In genomic region chr6:135102736-135103303, GRCm38 (mm10) we compare ENCODE assay signal across 32 mouse cellular contexts. TPM values are rescaled to one million over a fixed set of nuclear protein-coding genes. Genes with fewer than 3 reads are reported as not detected.
DNase-seq lines count a peak whose midpoint lies in the region; ATAC-seq and TF ChIP-seq lines count a peak whose summit lies in the region.
"Had no signal": no experiment of that assay in that cellular context is flagged by ENCODE, and none has a peak within 500 bp of the region (broad histone marks: within the 10 kb centered on the region; RNA-seq: fewer than 3 reads in every experiment).

No protein-coding gene starts in this region.

- no peaks in the 10 kb centered on the region for H3K9me3 ChIP-seq in lung, postnatal 0 days (ENCODE audit: low read length)
- H3K9me3 ChIP-seq: embryonic facial prominence, embryonic 13.5 days; forebrain, embryonic 13.5 days; hindbrain, embryonic 10.5 days; intestine, embryonic 15.5 days; kidney, embryonic 15.5 days; limb, embryonic 15.5 days; liver, embryonic 15.5 days; midbrain, embryonic 12.5 days; stomach, embryonic 15.5 days had no signal

- no peak for TF ChIP-seq EP300 in lung, postnatal 0 days (IDR thresholded peaks at IDR 0.05)

- TF ChIP-seq CTCF in kidney, adult 2 months (conservative IDR thresholded peaks at IDR 0.05; ENCODE audit: insufficient read depth, insufficient read length, low read depth, low read length): no peak
- no peak for TF ChIP-seq CTCF in lung, postnatal 0 days (IDR thresholded peaks at IDR 0.05)
- no peak for TF ChIP-seq CTCF in lung, adult 2 months (IDR thresholded peaks at IDR 0.05; ENCODE audit: insufficient read depth, low read length)

- no peaks in the 10 kb centered on the region for H3K4me1 ChIP-seq in kidney, adult 2 months (ENCODE audit: control insufficient read depth, insufficient read depth, low read length)
- H3K4me1 ChIP-seq in lung, postnatal 0 days (ENCODE audit: insufficient read depth, low read depth, low read length): no peaks in the 10 kb centered on the region
- H3K4me1 ChIP-seq in lung, adult 2 months (ENCODE audit: control insufficient read depth, insufficient read depth, low read length): no peaks in the 10 kb centered on the region
- H3K4me1 ChIP-seq: forebrain, embryonic 13.5 days; intestine, embryonic 15.5 days; limb, embryonic 15.5 days; liver, embryonic 15.5 days; stomach, embryonic 15.5 days had no signal

- no peaks in the 10 kb centered on the region for H3K27me3 ChIP-seq in kidney, adult 2 months (replicated peaks; ENCODE audit: control insufficient read depth, insufficient read depth, low read length)
- H3K27me3 ChIP-seq in lung, postnatal 0 days (replicated peaks; ENCODE audit: insufficient read depth, low read length): no peaks in the 10 kb centered on the region
- H3K27me3 ChIP-seq: forebrain, embryonic 13.5 days; intestine, embryonic 15.5 days; limb, embryonic 15.5 days; stomach, embryonic 15.5 days had no signal

- H3K27ac ChIP-seq in kidney, adult 2 months (ENCODE audit: insufficient read depth, low read depth, low read length): no peak overlapping the region
- H3K27ac ChIP-seq in lung, postnatal 0 days (ENCODE audit: low read length): no peak overlapping the region
- H3K27ac ChIP-seq: embryonic facial prominence, embryonic 13.5 days; forebrain, embryonic 13.5 days; hindbrain, embryonic 10.5 days; intestine, embryonic 15.5 days; kidney, embryonic 15.5 days; limb, embryonic 15.5 days; liver, embryonic 15.5 days; midbrain, embryonic 12.5 days; stomach, embryonic 15.5 days had no signal

- 61% methylated on average over 5 of the region's 5 CpGs for WGBS in kidney, adult 2 months
- WGBS in lung, postnatal 0 days: 57% methylated on average over 5 of the region's 5 CpGs
- WGBS in lung, adult 2 months: 52% methylated on average over 5 of the region's 5 CpGs

- no peaks in the 10 kb centered on the region for H3K36me3 ChIP-seq in kidney, adult 2 months (ENCODE audit: control insufficient read depth, insufficient read depth, low read length)
- H3K36me3 ChIP-seq in lung, postnatal 0 days (ENCODE audit: insufficient read depth, low read length): no peaks in the 10 kb centered on the region
- H3K36me3 ChIP-seq: embryonic facial prominence, embryonic 13.5 days; hindbrain, embryonic 10.5 days; intestine, embryonic 15.5 days; kidney, embryonic 15.5 days; limb, embryonic 15.5 days; liver, embryonic 15.5 days; midbrain, embryonic 12.5 days; stomach, embryonic 15.5 days had no signal

- H3K4me2 ChIP-seq in lung, postnatal 0 days (replicated peaks; ENCODE audit: low read depth, low read length): no peak overlapping the region
- H3K4me2 ChIP-seq: embryonic facial prominence, embryonic 13.5 days; forebrain, embryonic 13.5 days; intestine, embryonic 15.5 days; kidney, embryonic 15.5 days; limb, embryonic 15.5 days; liver, embryonic 15.5 days; midbrain, embryonic 12.5 days; stomach, embryonic 15.5 days had no signal

- H3K4me3 ChIP-seq in kidney, adult 2 months (ENCODE audit: insufficient read depth, low read depth, low read length): no peak overlapping the region
- no peak overlapping the region for H3K4me3 ChIP-seq in lung, postnatal 0 days (ENCODE audit: low read depth, low read length)
- H3K4me3 ChIP-seq in lung, adult 2 months (replicated peaks; ENCODE audit: extremely low read depth, low read depth, low read length): no peak overlapping the region
- H3K4me3 ChIP-seq: embryonic facial prominence, embryonic 13.5 days; erythroblast, embryonic 14.5 days; forebrain, embryonic 13.5 days; hindbrain, embryonic 10.5 days; intestine, embryonic 15.5 days; kidney, embryonic 15.5 days; limb, embryonic 15.5 days; liver, embryonic 15.5 days; midbrain, embryonic 12.5 days; stomach, embryonic 15.5 days had no signal

- peak; percentile 32; the same call in 1 of the 2 replicates for ATAC-seq in lung, postnatal 0 days
- ATAC-seq: forebrain, embryonic 13.5 days; hindbrain, embryonic 16.5 days; intestine, embryonic 15.5 days had no signal

- DNase-seq in adrenal gland, adult 8-10 months: peak; percentile 30
- DNase-seq in adrenal gland, adult 18-20 months (ENCODE audit: low spot score in 2 of 2): no peak
- DNase-seq in kidney, adult 2 months: peak; percentile 4
- no peak for DNase-seq in kidney, adult 11 months
- DNase-seq in lung, postnatal 0 days (ENCODE audit: low spot score): peak; percentile 48
- no peak for DNase-seq in lung, adult 2 months
- DNase-seq in adrenal gland, postnatal 36 days: peak; percentile 18 to 19
- no peak for DNase-seq in testis, postnatal 10 days (ENCODE audit: low spot score)
- DNase-seq: cerebellum, adult 18-20 months; cerebellum, postnatal 25 days; embryo, embryonic 11 days; left cerebral cortex, postnatal 4 days; thymus, adult 18-20 months; thymus, postnatal 36 days had no signal

- H3K9ac ChIP-seq in lung, postnatal 0 days (replicated peaks; ENCODE audit: low read depth): no peak overlapping the region
- H3K9ac ChIP-seq: embryonic facial prominence, embryonic 13.5 days; forebrain, embryonic 13.5 days; intestine, embryonic 15.5 days; kidney, embryonic 15.5 days; limb, embryonic 15.5 days; liver, embryonic 15.5 days; midbrain, embryonic 12.5 days; stomach, embryonic 15.5 days had no signal

- TF ChIP-seq POLR2A in kidney, adult 2 months (IDR thresholded peaks at IDR 0.05; ENCODE audit: low read depth, low read length): no peak
- TF ChIP-seq POLR2A in lung, adult 2 months (IDR thresholded peaks at IDR 0.05; ENCODE audit: borderline replicate concordance, extremely low read depth, low read depth, low read length): no peak

RNA-seq across cellular contexts. Expression of gene Gprc5d, which starts 15.3 kb away (rescaled TPM):
- total RNA-seq in adrenal gland, adult 8-10 months (2022): not detected
- total RNA-seq in adrenal gland, adult 18-20 months (2021): not detected
- polyA plus RNA-seq in kidney, adult 2 months (2012; rRNA removed): 0.09 and 0.19 TPM in 2 replicates
- polyA plus RNA-seq in lung, postnatal 0 days (2015; fragmentation: Nextera tagmentation; extraction: Ambion mirVana): not detected in 2 replicates
- polyA plus RNA-seq in lung, adult 2 months (2012; rRNA removed): 0.17 TPM in 1 of 2 replicates, not detected in the other
- not detected for total RNA-seq in adrenal gland, postnatal 36 days (2021)
- total RNA-seq: ES-E14; gastrocnemius, adult 8-10 months; granulocyte monocyte progenitor cell, adult 5-6 weeks; layer of hippocampus, postnatal 14 days; left cerebral cortex, postnatal 4 days; megakaryocyte, adult 5-6 weeks; neutrophil, adult 5-6 weeks had no signal
- polyA plus RNA-seq: embryonic facial prominence, embryonic 13.5 days; forebrain, embryonic 13.5 days; heart, embryonic 16.5 days; hindbrain, embryonic 10.5 days; hindbrain, embryonic 16.5 days; intestine, embryonic 15.5 days; kidney, embryonic 15.5 days; limb, embryonic 15.5 days; stomach, embryonic 15.5 days had no signal

RNA-seq across cellular contexts. Expression of gene Gprc5a, which starts 37.4 kb away (rescaled TPM):
- total RNA-seq in adrenal gland, adult 8-10 months (2022): under 1 TPM; 0.27 to 0.59 (median 0.41) TPM
- total RNA-seq in adrenal gland, adult 18-20 months (2021): 1 to 10 TPM; 1.1 to 3.5 TPM
- 3.3 and 4.3 TPM in 2 replicates for polyA plus RNA-seq in kidney, adult 2 months (2012; rRNA removed)
- 601 and 607 TPM in 2 replicates for polyA plus RNA-seq in lung, postnatal 0 days (2015; fragmentation: Nextera tagmentation; extraction: Ambion mirVana)
- 281 and 352 TPM in 2 replicates for polyA plus RNA-seq in lung, adult 2 months (2012; rRNA removed)
- 1 to 10 TPM in 1 of 2 experiments, under 1 TPM in 1; 0.72 to 1.1 TPM for total RNA-seq in adrenal gland, postnatal 36 days (2021)
- total RNA-seq: granulocyte monocyte progenitor cell, adult 5-6 weeks had no signal
- polyA plus RNA-seq: erythroblast, embryonic 14.5 days had no signal

Comparison
In these comparisons a context has a peak if more than half of its experiments do, and no peak if none do; other contexts are left out.
1. DNase-seq: peak in adrenal gland, adult 8-10 months (single experiment), kidney, adult 2 months (single experiment), lung, postnatal 0 days (single experiment) and adrenal gland, postnatal 36 days (2 of 2); none in adrenal gland, adult 18-20 months (0 of 2), kidney, adult 11 months (single experiment), lung, adult 2 months (single experiment) and testis, postnatal 10 days (single experiment).